Mouse (Mus musculus) ovary, postnatal 14 days (tissue): ENCODE results near the gene 9530077C05Rik.

Experiments used
- DNase-seq: peaks from one replicate; pipeline ENCODE4 v3.0.0; 2022; ENCODE audit warnings: low spot score

9530077C05Rik gene

DNA sequence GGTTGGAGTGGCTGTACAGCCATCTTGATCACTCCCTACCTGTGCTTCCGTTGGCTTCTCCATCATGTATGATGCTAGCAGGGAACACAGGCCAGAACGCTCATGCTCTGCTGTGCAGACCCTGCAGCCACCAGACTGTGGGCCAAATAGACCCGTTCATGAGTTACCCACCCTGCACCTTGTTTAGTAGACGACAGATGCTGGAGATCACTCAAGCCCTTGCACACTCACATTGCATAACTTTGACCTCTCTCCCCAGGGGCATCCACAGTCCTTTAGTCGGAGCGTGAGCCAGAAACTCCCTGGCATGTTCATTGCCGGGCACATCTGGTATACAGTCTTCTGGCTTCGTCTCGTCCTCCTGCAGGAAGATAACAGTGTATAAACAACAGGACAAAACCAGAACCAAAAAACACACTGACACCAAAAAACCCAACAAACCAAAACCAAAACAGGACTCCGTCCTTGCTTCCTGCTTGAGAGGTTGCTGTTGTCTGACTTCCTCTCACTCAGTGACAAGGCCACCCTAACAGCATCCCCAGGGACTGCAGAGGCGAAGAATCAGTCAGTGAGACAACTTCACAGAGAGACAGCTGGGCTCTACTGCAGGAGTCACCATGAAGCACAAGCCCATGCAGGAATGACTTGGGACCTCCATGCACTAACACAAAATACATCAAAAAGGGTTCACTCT, 46.0 kb downstream of the 9530077C05Rik start:
- DNase-seq = no peak

DNA sequence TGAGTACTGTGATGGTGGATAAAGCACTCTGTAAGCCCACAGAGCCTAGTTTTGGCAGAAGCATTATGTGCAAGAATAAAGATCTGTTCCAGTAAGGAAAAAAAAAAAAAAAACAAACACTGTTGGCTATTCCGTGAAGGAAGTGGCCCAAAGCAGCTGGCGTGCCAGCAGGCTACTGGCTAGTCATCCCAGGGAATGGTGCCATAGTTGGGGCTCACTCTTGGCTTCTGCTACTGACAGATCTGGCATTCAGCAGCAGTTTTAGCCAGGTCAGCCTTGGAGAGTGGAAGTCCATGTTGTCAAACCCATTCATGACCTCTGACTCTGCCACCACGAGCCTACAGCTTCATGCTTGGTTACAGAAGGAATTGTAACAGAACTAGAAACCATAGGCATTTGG, 50.6 kb downstream of the 9530077C05Rik start:
- no peak for DNase-seq

DNA sequence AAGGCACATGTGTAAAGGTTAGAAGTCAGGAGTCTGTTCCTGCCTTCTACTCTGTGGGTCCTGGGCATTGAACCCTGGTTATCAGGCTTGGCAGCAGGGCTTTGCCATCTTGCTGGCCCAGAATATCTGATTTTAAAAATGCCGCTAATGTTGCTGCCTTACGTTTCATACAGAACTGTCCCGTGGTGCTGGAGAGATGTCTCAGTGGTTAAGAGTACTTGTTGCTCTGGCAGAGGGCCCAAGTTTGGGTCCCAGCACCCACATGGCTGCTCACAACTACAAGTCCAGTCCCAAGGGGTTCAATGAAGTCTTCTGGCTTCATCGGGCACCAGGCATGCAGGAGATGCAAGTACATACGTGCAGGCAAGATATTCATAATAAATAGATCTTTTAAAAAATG, 54.9 kb downstream of the 9530077C05Rik start:
- no peak for DNase-seq

DNA sequence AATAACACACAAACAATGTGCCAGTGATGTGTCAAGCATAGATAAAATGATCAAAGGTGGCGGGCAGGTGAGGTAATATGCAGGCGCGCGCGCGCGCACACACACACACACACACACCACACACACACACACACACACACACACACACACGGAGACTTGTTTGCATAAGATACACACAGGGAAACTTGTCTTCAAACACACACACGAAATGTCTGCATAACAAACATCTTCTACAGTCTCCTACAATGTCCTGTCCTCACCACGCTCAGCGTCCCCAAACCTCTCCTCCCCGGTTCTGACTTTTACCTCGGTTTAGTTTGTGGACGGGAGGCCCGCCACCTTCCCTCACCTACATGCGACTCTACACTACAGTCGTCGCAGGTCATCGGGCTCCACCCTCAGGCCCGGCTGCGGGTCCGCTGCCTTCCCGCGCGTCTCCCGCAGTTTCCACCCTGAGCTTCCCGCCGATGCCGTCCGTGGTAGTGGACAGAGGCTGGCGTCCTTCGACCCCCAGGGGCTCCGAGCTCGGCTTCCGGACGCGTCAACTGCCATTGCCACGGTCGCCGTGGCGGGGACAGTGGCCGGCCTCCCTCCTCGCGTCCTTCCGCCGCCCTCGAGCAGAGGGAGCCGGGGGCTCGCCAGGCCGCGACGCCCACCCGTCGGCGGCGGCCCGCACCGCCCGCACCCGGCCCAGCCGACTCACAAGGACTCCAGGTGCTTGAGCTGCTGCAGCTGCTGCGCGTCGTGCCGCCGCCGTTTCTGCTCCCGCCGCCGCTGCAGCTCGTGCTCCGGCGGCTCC, 56.3 kb downstream of the 9530077C05Rik start:
- peak; percentile 23 for DNase-seq

DNA sequence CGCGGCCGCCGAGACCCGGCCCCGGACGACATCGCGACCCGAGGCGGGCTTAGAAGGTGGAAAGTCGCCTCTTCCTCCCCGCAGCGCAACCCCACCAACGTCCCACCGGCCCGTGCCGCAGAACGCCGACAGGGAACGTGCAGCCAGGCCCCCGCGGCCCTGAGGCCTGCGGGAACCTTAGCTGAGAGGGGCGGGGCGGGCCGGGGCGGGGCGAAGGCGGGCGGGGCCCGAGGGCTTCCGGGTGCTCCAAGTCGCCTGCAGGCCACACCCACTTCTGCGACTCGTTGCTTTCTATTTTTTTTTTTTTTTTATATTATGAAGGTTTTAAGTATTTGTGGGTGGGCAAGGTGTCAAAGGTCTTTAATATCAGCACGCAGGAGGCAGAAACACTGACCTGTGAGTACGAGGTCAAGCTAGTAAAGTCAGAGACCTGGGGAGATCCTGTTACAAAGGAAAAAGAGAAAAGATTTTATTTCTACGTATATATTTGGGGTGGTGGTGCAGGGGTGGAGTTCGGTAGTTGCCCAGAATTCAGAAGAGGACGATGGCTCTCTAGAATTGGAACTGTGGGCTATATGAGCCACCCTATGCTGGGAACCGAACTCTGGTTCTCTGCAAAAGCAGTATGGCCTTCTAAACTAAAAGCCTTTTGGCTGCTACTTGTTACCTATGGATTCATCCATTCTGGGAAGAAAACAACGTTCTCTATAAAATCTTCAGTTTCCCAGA, 57.0 kb downstream of the 9530077C05Rik start:
- DNase-seq = peak; percentile 46

DNA sequence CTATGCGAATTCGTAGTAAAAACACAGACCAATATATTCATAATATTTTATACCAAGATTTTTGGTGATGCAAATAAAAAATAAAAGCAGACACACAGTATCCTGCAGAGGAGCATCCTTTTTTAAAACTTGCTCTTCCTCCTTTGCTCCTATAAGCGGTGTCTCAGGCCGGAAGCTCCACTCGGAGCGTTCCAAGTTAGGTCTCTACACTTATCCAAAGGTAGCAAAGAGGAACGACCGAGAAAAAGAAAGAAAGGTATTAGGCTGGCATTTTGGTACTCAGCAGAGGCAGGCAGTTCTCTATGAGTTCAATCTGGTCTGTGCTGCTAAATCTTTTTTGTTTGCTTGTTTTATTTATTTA, 57.6 kb downstream of the 9530077C05Rik start:
- no peak for DNase-seq

DNA sequence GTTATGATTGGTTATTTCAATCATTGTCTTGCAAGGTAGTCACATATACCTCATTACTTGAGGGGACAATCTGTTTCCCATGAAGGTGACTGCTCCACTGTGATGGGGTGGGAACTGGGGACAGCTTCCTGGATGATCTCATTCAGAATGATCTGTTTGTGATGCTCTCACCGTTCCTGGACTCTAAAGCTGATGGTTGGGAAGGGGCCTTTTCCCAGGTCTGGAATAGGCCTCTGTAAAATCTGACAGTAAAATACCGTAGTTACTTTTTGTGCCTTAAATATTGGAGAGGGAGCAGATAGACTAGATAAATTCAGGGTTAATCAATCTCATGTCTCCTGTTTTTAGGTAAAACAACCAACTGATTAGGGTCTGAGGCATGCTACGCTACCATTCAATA, 58.3 kb downstream of the 9530077C05Rik start, which contains the start of gene Rp9:
Rp9 (minus strand) TSS at position 101 of the 400 bp plus-strand sequence.
- no peak for DNase-seq

DNA sequence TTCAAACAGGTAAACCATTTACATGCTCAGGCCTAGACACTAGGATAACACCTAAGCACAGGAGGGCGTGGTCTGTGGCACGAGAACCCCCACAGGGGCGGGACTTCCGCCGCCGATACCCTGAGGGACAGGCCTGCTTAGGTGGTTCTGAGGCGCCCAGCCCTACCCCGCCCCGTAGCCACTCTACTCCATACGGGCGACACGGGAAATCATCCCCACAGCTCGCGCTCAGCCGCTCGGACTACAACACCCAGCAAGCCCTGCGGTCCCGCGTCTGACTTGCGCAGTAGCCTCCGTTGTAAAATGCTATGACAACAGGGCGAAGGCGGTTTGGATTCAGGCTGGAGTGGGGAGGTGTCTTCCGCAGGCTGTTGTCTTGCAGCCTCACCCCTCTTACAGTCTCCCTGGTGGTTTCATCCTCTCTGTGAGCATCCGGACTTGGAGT, 64.1 kb downstream of the 9530077C05Rik start, which contains the start of gene Bbs9:
Bbs9 (plus strand) TSS at position 292 of the 445 bp plus-strand sequence.
- peak; percentile 82 for DNase-seq

DNA sequence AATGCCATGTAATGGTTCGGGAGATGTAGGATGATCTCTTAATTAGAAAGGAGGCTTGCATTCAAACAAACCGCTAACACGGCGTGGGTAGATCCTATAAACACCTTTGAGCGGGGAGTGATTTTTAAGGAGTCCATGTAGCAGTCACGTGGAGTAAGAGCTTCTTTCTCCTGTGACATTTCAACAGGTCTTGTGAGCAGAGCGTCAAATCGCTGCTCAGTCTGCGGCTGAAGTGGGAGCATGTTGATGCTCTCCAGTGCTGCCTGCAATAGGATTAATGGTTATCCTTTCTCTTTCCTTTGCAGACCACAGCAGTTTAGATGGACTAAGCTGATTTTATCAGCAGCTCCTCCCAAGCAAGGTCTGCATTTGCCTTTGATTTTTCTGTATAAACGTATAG, 65.0 kb downstream of the 9530077C05Rik start:
- no peak for DNase-seq

DNA sequence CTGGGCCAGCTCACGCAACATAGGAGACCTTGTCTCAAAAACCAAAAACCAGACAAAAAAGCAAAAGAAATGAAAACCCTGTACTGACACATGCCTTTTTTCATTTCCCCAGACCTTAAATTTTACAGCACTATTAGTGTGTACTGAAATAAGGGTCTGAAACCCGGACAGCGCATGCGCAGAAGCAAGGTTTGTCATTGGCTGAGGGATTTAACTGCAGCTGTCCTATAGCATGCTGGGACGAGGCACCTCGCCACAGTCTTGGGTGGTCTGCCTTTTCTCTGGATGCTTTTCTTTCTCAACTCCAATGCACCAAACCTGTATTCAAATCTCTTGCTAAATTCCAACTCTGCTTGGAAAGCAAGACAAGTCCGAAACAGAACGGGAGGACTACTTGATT, 67.6 kb downstream of the 9530077C05Rik start:
- no peak for DNase-seq

DNA sequence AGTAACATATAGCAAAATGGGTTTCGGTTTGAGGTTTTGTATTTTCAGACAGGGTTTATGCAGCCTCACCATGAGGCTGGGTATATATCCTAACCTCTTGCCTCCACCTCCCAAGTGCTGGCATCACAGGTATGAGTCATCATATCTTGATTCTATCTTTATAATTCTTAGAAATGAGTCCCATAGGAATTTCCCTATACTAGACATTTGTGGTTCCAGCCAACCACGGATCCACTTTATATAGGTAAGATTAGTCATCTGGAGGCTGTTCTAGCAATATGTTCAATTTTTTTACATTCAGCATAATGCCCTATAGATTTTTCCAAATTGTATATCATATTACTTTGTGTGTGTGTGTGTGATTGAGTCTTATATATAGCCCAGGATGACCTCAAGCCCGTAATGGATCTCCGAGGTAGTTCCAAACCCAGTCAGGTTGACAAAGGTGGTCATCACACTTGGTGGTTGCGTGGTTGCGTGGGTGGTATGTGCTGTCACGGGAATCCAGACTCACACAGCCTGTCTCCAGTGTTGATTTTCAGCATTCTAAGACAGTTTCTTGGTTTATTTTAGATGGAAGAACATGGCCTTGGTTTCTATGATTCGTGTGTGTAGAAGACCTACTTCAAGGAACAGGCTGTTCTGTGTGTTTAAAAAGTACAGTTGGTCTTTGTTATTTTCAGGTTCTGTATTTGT, 72.7 kb downstream of the 9530077C05Rik start:
- DNase-seq = no peak

DNA sequence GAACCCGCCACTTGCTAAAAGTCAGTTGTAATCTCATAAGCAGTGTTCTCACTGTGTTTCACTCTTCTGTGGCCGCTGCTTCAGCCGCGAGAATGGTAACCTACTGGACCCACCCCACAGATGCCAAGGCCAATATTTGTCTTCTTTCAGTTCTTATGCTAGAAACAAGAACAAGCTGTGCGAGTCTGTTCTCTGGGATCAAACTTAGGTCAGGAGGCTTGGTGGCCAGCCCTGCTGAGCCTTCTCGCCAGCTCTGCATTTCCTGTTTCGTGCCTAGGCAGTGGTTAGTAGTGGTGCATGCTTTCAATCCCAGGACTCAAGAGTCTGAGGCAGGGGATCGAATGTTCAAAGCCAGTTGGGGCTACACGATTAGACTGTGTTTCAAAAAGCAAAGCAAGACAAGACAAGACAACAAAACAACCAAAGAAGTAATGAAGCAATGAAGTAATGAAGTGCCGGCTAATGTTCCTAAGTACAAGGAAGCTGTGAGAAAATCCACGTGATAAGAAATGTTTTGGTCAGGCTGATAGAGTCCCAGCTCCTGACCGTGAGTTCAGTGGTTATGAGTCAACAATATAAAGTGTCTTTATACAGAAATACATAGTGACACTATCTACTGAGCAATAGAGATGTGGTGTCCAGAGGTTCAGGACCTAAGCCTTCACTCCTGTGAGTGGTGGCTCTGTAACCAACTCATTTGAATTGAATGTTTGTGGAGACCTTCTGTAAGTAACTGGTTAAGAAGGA, 73.4 kb downstream of the 9530077C05Rik start:
- no peak for DNase-seq

DNA sequence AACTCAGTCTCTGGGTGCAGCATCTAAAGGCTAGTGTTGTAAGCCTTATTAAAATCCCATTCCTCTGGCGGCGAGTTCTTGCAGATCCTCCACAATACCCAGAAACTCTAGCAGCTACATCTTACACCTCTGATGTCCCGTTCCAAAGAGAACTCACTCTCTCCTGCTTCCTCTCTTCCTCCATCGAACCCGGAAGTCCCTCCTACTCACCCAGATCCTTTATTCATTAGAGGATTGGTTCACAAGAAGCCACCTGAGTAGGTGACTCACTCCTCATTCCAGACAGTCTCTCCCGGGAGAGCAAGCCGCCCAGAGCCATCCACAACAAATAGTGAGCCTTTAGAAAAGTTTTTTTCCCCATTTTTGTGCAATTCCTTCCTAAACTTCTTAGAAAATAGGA, 74.9 kb downstream of the 9530077C05Rik start:
- DNase-seq = no peak

DNA sequence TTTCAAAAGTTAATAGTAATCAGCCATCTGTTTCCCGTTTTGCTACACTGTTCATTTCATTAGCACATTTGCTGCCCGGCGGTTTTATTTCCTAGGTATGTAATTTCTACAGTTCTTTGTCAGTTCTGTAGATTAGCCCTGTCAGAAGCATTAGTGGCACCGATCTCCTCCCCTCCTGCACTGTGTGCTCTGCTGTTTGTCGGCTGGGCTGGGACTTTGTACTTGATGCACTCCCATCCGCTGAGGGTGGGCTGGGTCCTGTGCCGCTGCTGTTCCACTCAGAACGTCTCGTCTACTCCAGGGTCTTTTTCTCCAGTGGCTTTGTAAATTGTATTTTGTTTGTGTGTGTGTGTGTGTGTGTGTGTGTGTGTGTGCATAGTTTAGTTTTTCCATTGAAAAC, 77.7 kb downstream of the 9530077C05Rik start:
- DNase-seq = no peak
